ENCODE assay signal across 17 mouse cellular contexts in genomic region chr16:87575600-87575999, GRCm38 (mm10). TPM values are rescaled to one million over a fixed set of nuclear protein-coding genes. Genes with fewer than 3 reads are reported as not detected.
DNase-seq lines count a peak whose midpoint lies in the region; ATAC-seq and TF ChIP-seq lines count a peak whose summit lies in the region.
"Had no signal": no experiment of that assay in that cellular context is flagged by ENCODE, and none has a peak within 500 bp of the region (broad histone marks: within the 10 kb centered on the region; RNA-seq: fewer than 3 reads in every experiment).

No protein-coding gene starts in this region.

- H3K27ac ChIP-seq in heart, embryonic 14.5 days (replicated peaks in 1 of 2; ENCODE audit: control insufficient read depth in 1 of 2, insufficient read depth in 1 of 2, low read depth in 2 of 2, low read length in 2 of 2): peak overlapping the region in 1 of 2 experiments; percentile 24; a peak in 1 of 4 replicates
- no peak overlapping the region for H3K27ac ChIP-seq in heart, adult 2 months
- H3K27ac ChIP-seq in gastrocnemius, adult 2 months: no peak overlapping the region
- H3K27ac ChIP-seq: forebrain, embryonic 13.5 days; liver, embryonic 13.5 days; neural tube, embryonic 12.5 days had no signal

- POLR2A ChIA-PET in Patski (lab: Charles Lee): no interaction called here

- H3K4me2 ChIP-seq in heart, embryonic 14.5 days (ENCODE audit: low read length): peak overlapping the region; percentile 19; the same call in 1 of the 2 replicates
- H3K4me2 ChIP-seq: forebrain, embryonic 13.5 days; liver, embryonic 13.5 days; neural tube, embryonic 12.5 days had no signal

- 60% methylated on average over 10 of the region's 10 CpGs for WGBS in heart, embryonic 14.5 days
- 41% methylated on average over 10 of the region's 10 CpGs for WGBS in heart, adult 2 months

- no peaks in the 10 kb centered on the region; the same call in 1 of the 2 replicates for H3K27me3 ChIP-seq in heart, embryonic 14.5 days (ENCODE audit: control insufficient read depth, insufficient read depth, low read length)
- no peaks in the 10 kb centered on the region for H3K27me3 ChIP-seq in heart, adult 2 months (ENCODE audit: control insufficient read depth, insufficient read depth, low read length)
- H3K27me3 ChIP-seq in Patski: no peaks in the 10 kb centered on the region
- H3K27me3 ChIP-seq: CH12.LX; forebrain, embryonic 13.5 days; liver, embryonic 13.5 days; neural tube, embryonic 12.5 days had no signal

- TF ChIP-seq POLR2A in heart, adult 2 months (IDR thresholded peaks at IDR 0.05; ENCODE audit: insufficient read depth, low read depth, low read length): no peak

- H3K36me3 ChIP-seq in heart, embryonic 14.5 days (ENCODE audit: control insufficient read depth, insufficient read depth, low read length): no peaks in the 10 kb centered on the region
- no peaks in the 10 kb centered on the region for H3K36me3 ChIP-seq in heart, adult 2 months (ENCODE audit: control insufficient read depth, insufficient read depth, low read length)
- H3K36me3 ChIP-seq: liver, embryonic 13.5 days; neural tube, embryonic 12.5 days had no signal

- no peaks in the 10 kb centered on the region for H3K79me2 ChIP-seq in heart, adult 2 months (replicated peaks; ENCODE audit: control insufficient read depth, insufficient read depth, low read length)

- no peaks in the 10 kb centered on the region; a peak in 1 of 4 replicates for H3K4me1 ChIP-seq in heart, embryonic 14.5 days (ENCODE audit: control insufficient read depth in 2 of 2, insufficient read depth in 2 of 2, low read length in 2 of 2)
- no peaks in the 10 kb centered on the region for H3K4me1 ChIP-seq in heart, adult 2 months (ENCODE audit: control insufficient read depth, insufficient read depth, low read length)
- H3K4me1 ChIP-seq: forebrain, embryonic 13.5 days; liver, embryonic 13.5 days; neural tube, embryonic 12.5 days had no signal

- intact Hi-C loops in heart, adult 2 months (cut with DNase I): no loop called here
- intact Hi-C loops in gastrocnemius, adult 2 months (cut with DNase I): loop anchor here (2.0 to 5.0 kb wide), 3 partner anchors 23 to 122 kb away; partner anchors contain the start of genes Bach1 and Map3k7cl

- in situ Hi-C loops in Patski (cut with MboI; ENCODE audit: low pct_unique_long_range_greater_than_20kb): no loop called here

- no peak for DNase-seq in heart, adult 2 months
- peak; percentile 89 for DNase-seq in Patski (ENCODE audit: low read depth, low spot score)
- DNase-seq in gastrocnemius, adult 2 months: peak; percentile 78
- peak; percentile 55 to 79 for DNase-seq in kidney, postnatal 36 days
- DNase-seq in c-Kit-positive CD71-positive TER-119-positive erythroid progenitor cells, embryonic 14.5 days (ENCODE audit: low spot score): no peak
- DNase-seq in ovary, postnatal 36 days (ENCODE audit: low spot score): no peak
- DNase-seq in adrenal gland, postnatal 4 days (ENCODE audit: low spot score in 2 of 2): no peak
- DNase-seq: heart, postnatal 36 days; layer of hippocampus, adult 9-11 months; liver, embryonic 13.5 days; right cerebral cortex, postnatal 25 days; thymus, adult 18-20 months had no signal

- H3K9me3 ChIP-seq in heart, embryonic 14.5 days (ENCODE audit: control insufficient read depth, low read length): no peaks in the 10 kb centered on the region
- H3K9me3 ChIP-seq: forebrain, embryonic 13.5 days; liver, embryonic 13.5 days; neural tube, embryonic 12.5 days had no signal

- CTCF ChIA-PET in Patski (lab: Charles Lee): interaction anchor here (0.7 to 1.4 kb wide), 5 partner anchors 9 to 146 kb away, joined by 3 to 4 read pairs (median 3); partner anchors contain the start of gene Map3k7cl

- TF ChIP-seq EP300 in heart, adult 2 months (IDR thresholded peaks at IDR 0.05; ENCODE audit: insufficient read depth, low read depth, low read length): no peak

- H3K9ac ChIP-seq in heart, embryonic 14.5 days (ENCODE audit: low read length): no peak overlapping the region
- H3K9ac ChIP-seq in heart, adult 2 months (ENCODE audit: low read depth, low read length): no peak overlapping the region
- H3K9ac ChIP-seq: forebrain, embryonic 13.5 days; liver, embryonic 13.5 days; neural tube, embryonic 12.5 days had no signal

- no peak for TF ChIP-seq CTCF in heart, adult 2 months (IDR thresholded peaks at IDR 0.05)
- TF ChIP-seq CTCF in Patski (IDR thresholded peaks at IDR 0.05): no peak
- TF ChIP-seq CTCF in gastrocnemius, adult 2 months (IDR thresholded peaks at IDR 0.05): no peak

- H3K4me3 ChIP-seq in heart, embryonic 14.5 days (ENCODE audit: control insufficient read depth in 1 of 2, insufficient read depth in 1 of 2, low read depth in 1 of 2, low read length in 2 of 2): no peak overlapping the region
- H3K4me3 ChIP-seq in heart, adult 2 months: no peak overlapping the region
- H3K4me3 ChIP-seq in gastrocnemius, adult 2 months: no peak overlapping the region
- H3K4me3 ChIP-seq: forebrain, embryonic 13.5 days; liver, embryonic 13.5 days; neural tube, embryonic 12.5 days had no signal

- ATAC-seq in heart, embryonic 14.5 days (ENCODE audit: insufficient number of reproducible peaks, insufficient read depth, low FRiP score, low read depth): no peak
- ATAC-seq in Patski: peak; percentile 94
- ATAC-seq: forebrain, embryonic 13.5 days had no signal

RNA-seq across cellular contexts. Expression of gene Map3k7cl, which starts 22.5 kb away (rescaled TPM):
- 0.59 and 0.70 TPM in 2 replicates for polyA plus RNA-seq in heart, embryonic 14.5 days (2014; fragmentation: Nextera tagmentation; extraction: Ambion mirVana)
- total RNA-seq in heart, adult 2 months (2021): 1 to 10 TPM; 2.0 to 2.2 TPM
- 1.5 and 1.6 TPM in 2 replicates for polyA plus RNA-seq in heart, adult 2 months (2012; rRNA removed)
- polyA plus RNA-seq in Patski (2021): 24.8 TPM
- total RNA-seq in gastrocnemius, adult 2 months (2021): 10 to 100 TPM in 1 of 2 experiments, 1 to 10 TPM in 1; 5.4 to 10.7 TPM
- total RNA-seq in adrenal gland, postnatal 4 days (2021): 1 to 10 TPM; 3.8 to 7.0 TPM
- total RNA-seq: megakaryocyte-erythroid progenitor cell, adult 5-6 weeks had no signal
- polyA plus RNA-seq: liver, embryonic 13.5 days; neural tube, embryonic 12.5 days had no signal

Comparison
In these comparisons a context has a peak if more than half of its experiments do, and no peak if none do; other contexts are left out.
1. DNase-seq: peak in Patski (single experiment), gastrocnemius, adult 2 months (single experiment) and kidney, postnatal 36 days (2 of 2); none in heart, adult 2 months (0 of 2), c-Kit-positive CD71-positive TER-119-positive erythroid progenitor cells, embryonic 14.5 days (single experiment), ovary, postnatal 36 days (single experiment) and adrenal gland, postnatal 4 days (0 of 2).